Mouse (Mus musculus) ES-E14 (cell line): ENCODE measurements around the gene Lamtor2.

ENCODE experiments used
- HCFC1 ChIP-seq: IDR thresholded peaks from 2 replicates; pipeline ENCODE4 v1.6.1; 2012; ENCODE audit warnings: low read length, inconsistent platforms, borderline replicate concordance; ENCODE audit not compliant: insufficient read depth
- MAFK ChIP-seq: IDR thresholded peaks from 2 replicates; pipeline ENCODE4 v1.6.1; 2014; ENCODE audit warnings: mild to moderate bottlenecking, low read depth, low read length, inconsistent platforms; ENCODE audit not compliant: insufficient read depth
- ZC3H11A ChIP-seq: IDR thresholded peaks from 2 replicates; pipeline ENCODE4 v1.6.1; 2012; ENCODE audit warnings: low read depth, mild to moderate bottlenecking, inconsistent platforms, low read length, borderline replicate concordance
- ZNF384 ChIP-seq: IDR thresholded peaks from 2 replicates; pipeline ENCODE4 v1.6.1; 2012; ENCODE audit warnings: low read depth, low read length, inconsistent platforms

DNA sequence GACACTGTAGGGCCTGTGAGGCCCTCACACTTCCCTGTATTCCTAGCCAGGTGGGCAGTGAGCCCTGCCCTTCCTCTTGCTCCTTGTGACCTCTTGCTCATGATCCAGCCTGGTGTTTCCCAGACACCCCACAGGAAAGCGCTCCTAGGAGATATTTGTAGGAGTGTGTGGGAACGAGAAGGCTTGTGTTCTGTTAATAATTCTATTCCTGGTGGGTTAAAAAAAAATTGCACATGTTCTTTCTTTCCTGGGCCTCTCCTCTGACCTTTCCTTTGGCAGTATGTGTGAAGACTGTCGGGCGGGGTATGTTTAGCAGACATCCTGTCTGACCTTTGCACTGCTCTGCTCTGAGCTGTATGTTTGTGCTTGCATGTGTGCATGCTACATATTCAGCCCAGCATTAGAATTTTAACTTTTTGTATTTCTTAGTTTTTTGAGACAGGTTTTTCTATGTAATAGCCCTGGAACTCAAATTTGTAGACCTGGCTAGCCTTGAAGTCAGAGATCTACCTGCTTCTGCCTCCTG, 13.7 kb upstream of the Lamtor2 start:
- no peak for TF ChIP-seq ZC3H11A
- TF ChIP-seq ZNF384 = no peak
- TF ChIP-seq HCFC1 = no peak
- no peak for TF ChIP-seq MAFK
